Mouse (Mus musculus) brain, embryonic 14.5 days (tissue): ENCODE measurements at regions not wholly inside any gene's neighbourhood (a gene's known extent, or its start where the extent isn't known, plus 50 kb on each side); places are given as distances from the start of the nearest gene placed in this dataset.

ENCODE experiments used
- CTCF ChIP-seq: fragments of 200-500 bp; IDR thresholded peaks from 2 replicates; pipeline ENCODE4 v1.5.1; 2012; ENCODE audit warnings: inconsistent platforms, mild to moderate bottlenecking, moderate library complexity, borderline replicate concordance; ENCODE audit not compliant: insufficient read depth, insufficient read length; ENCODE audit errors: extremely low read depth
- POLR2A ChIP-seq: fragments of 200-500 bp; IDR thresholded peaks from 2 replicates; pipeline ENCODE4 v1.6.1; 2012; ENCODE audit warnings: mild to moderate bottlenecking, inconsistent platforms, borderline replicate concordance; ENCODE audit not compliant: poor library complexity, insufficient read depth, insufficient read length, severe bottlenecking; ENCODE audit errors: extremely low read depth

DNA sequence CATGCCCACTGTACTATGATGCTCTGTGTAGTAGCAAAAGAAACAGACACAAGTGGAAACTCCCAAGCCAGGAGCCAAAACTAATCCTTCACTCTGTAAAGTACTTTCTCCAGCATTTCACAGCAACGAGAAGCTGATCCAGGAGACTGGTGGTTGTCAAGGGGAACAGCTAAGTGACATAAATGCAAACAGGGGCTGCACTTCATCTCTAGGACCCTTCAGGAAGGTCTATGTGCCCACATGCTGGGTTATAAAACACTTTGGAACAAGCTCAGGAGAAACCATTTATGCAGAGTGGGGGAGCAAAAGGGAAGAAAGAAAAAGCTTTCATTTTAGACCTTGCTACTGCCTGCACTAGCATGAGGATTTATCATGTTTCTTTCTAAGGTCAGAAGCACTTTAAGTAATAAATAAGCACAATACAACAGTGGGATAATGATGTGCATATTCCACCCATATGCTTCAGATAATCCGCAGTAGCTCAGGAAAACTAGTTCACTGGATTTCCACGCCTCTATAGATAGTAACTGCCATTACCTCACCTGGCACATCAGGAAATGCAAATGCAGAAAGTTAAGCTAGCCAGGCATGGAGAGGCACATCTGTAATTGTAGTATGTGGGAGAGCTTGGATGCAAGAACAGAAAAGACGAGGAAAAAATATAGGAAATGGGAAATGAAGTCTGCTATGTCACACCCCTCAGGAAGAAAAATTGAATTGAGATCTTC lies 73.6 kb upstream of the Arhgap18 start:
- no peak for TF ChIP-seq CTCF
- TF ChIP-seq POLR2A, result no peak
